Mouse (Mus musculus) mouse trophoblast stem cell (cell line): Measurements from ENCODE around the gene Egfem1.

ENCODE experiments used
- in situ Hi-C, 2 experiments: fragments of 300-500 bp; cut with MseI, MboI; formaldehyde crosslinking; loops; 2 replicates in 1 of 2; 3 replicates in 1 of 2; pipeline ENCODE4 v1.15.1; 2025

The Egfem1 gene

DNA sequence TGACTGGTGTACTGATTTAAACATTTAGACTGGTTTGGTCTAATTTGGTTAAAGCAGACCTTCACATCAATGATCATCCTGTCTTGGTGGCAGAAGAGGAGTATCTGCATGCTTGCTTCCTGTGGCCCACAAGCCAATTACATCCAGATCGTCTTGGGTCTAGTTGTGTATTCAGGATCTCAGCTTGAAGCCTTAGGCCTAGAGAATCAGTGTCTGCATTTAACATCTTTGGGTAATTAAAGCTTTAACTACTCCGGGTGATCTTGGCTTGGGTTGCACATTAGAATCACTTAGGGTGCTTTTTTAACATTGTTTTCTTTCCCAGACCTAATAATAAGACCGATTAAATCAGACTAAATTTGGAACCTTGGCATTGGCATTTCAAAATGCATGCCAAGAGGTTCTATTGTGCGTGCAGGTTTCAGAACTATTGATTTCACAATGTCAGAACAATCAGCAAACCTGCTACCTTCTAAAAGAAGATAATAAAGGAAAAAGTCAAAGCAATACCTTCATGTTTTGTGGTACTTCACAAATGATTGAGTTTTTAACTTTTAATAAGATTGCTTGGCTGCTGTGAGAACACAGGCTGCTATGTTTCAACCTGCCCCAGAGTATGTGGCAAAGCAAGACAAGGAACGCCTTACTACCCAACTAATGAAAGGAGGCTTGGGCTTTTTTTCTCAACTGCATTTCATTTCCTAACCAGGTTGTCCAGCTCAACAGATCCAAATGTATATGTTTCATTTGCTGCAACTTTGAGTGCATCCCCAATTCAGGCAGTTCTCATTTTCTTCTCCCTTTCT lies 496.4 kb downstream of the Egfem1 start:
- in situ Hi-C loops = no loop called here

DNA sequence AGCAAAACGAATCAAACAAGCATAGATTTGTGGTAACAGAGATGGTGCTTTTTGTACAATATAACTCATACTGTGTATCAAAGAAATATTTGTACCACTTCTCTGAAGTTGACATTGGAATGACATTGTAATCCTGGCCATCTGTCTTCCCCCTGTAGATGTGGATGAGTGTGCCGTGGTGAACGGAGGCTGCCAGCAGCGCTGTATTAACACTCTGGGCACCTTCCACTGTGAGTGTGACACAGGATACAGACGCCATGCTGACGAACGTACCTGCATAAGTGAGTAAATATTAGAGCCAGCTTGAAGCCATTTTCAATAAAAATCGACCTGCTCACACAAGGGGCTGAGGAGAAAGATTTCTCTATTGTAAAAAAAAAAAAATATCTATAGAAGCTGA lies 500.9 kb downstream of the Egfem1 start:
- in situ Hi-C loops = no loop called here

DNA sequence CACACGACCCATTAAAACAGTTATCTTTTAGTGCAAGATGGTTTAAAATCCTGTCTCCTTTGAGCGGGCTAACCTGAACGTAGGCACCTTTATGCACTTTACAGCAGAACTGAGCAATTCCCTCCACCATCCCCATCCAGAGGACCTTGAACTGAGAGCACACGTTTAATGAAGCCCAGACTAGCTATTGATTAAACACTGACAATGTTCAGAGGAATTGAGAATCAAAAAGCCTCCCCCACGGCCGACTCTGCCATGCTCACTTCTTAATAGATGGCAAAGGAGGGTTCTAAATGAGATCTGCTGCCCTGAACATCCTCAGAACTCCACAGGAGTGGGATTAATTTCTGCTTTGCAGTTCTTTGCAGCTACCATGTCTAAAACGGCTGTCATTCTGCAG lies 520.3 kb downstream of the Egfem1 start:
- in situ Hi-C loops = no loop called here

DNA sequence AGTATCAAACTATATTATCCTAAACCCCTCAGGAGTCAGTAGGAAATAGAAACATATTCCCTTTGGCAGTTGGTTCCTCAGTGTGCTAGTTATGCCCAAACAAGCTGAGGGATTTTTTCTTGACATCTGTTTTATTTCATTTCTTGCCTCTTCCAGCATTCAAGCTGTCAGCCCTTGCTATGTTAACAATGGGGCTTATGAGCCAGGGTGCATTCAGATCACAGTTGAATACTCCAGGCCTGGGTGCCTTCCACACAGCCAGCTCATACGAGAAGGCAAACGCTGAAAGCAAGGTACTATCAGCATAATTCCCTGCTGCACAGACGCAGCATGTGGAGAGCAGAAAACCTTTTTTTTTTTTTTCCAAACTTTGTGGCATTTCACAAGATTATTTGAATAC lies 526.9 kb downstream of the Egfem1 start:
- in situ Hi-C loops = no loop called here

- in situ Hi-C loops = no loop called here
Measured at GRCm38 (mm10) chr3:29609174-29609573, 527.4 kb downstream of the Egfem1 start.

DNA sequence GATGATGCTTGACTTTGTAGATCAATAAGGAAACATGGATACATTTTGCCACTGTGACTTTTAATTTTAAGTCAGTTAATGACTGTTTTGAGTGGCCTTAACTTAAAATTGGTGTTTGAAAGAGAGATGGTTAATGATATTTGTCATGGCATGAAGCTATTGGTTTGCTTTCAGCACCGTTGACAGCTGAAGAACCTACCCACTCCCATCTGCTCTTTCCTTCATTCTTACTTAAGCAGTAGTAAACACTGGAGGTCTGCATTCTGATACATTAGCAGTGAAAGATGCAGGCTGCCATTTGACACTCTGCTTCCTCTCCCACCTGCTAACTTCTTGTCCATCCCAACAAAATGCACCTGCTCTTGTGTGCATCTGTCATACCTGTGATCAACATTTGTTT lies 537.8 kb downstream of the Egfem1 start:
- in situ Hi-C loops = no loop called here

DNA sequence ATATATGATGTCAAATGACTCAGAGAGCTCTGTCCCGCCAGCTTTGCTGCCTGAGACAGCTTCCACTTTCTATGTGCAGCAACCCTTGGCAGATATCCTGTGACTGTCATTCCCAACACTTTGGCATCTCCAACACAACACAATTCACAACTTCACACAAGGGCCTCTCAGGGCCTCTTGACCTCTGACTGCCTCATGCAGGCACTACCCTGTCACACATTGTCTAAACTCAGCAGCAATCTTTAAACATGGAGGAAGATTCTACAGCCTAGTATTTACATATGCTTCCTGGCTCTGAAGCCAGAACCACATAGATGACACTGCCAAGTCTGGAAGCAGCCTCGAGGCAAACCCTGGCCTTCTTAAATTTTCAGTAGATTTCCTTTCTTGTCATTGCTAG lies 558.0 kb downstream of the Egfem1 start:
- in situ Hi-C loops = no loop called here

GRCm38 (mm10) chr3:29666796-29667195 lies 585.0 kb downstream of the Egfem1 start:
- in situ Hi-C loops = no loop called here

- in situ Hi-C loops = no loop called here
Measured at GRCm38 (mm10) chr3:29689367-29690285, 607.8 kb downstream of the Egfem1 start.

- in situ Hi-C loops = no loop called here
Measured at GRCm38 (mm10) chr3:29701126-29701525, 619.3 kb downstream of the Egfem1 start.

- in situ Hi-C loops = no loop called here
Measured at GRCm38 (mm10) chr3:29706816-29707215, 625.0 kb downstream of the Egfem1 start.

DNA sequence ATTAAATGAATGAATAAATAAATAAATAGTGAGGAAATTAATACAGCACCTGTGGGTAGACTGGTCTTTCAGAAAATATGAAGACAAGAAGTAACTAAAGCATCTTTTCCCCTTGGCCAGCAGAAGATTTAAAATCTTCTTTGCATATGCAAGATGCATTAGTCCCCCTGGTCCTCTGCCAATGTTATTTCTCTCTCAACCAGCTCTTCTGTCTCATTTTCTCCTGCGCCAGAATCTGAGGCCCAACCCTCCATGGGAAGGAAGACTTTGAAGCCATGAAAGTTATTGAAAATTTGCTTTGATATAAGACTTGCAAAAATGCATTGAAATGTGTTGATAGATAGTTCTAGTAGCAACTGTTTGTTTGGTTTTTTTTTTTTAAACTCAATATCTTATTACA lies 625.6 kb downstream of the Egfem1 start:
- in situ Hi-C loops = no loop called here

GRCm38 (mm10) chr3:29726376-29726967 lies 644.6 kb downstream of the Egfem1 start:
- in situ Hi-C loops = loop anchor here in 1 of 2 experiments (5.0 kb wide), 1 partner anchor 694 kb away; no protein-coding TSS in a partner anchor

GRCm38 (mm10) chr3:29730062-29730760 lies 648.4 kb downstream of the Egfem1 start:
- in situ Hi-C loops = no loop called here

GRCm38 (mm10) chr3:29731509-29731908 lies 649.7 kb downstream of the Egfem1 start:
- in situ Hi-C loops = no loop called here

GRCm38 (mm10) chr3:29732626-29733025 lies 650.8 kb downstream of the Egfem1 start:
- in situ Hi-C loops = no loop called here

DNA sequence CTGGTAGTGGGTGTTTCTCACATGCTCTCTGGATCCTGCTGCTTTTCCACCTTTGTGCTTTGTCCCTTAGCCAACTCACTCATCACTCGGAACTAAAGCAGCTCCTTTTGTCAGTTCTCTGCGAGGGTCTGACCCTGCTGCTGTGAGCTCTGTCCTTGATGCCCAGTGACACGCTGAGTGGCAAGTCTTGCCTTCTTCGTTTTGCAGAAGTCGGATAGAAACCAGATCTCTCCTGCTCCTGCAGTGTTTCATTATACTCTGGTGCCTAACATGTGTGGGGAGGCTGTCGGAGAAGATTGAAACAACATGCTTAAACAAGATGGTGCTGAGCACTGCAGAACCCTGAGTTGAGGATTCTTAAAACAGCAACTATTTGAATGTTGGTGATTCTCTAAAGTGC lies 652.4 kb downstream of the Egfem1 start:
- in situ Hi-C loops = no loop called here

DNA sequence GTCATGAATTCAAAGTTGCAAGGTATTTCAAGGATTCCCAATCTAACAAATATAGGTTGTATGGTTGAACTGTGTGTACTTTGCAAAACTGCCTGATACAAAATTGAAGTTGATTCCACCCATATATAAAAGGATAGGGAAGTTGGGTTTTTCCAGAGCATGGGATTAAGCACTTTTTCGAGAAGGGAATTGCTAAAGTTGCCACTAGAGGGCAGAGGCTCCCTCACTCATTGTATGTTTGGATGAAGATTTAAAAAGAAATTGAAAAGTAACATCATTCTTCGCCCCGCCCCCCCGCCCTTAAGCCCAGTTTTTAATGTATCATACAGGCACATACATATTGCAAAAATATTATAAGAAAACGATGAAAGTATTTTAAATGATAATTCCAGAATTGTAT lies 657.5 kb downstream of the Egfem1 start:
- in situ Hi-C loops = no loop called here
